Mouse (Mus musculus): Measurements from ENCODE around the gene Vps25.

- TF ChIP-seq TAL1 (IDR thresholded peaks at IDR 0.05; ENCODE audit: low read length) (no peak), GATA1 (IDR thresholded peaks at IDR 0.05; ENCODE audit: low read length) (no peak)
These were observed 2.6 kb downstream of the Vps25 start for GRCm38 (mm10) chr11:101255826-101256775.

All from erythroblast, embryonic 14.5 days (primary cell).